12 mouse cellular contexts compared by ENCODE assay signal in genomic region chr13:94119309-94119708, GRCm38 (mm10).
"Had no signal": no experiment of that assay in that cellular context is flagged by ENCODE, and none has a peak within 500 bp of the region (broad histone marks: within the 10 kb centered on the region; RNA-seq: fewer than 3 reads in every experiment).

No protein-coding gene starts in this region.

- H3K4me2 ChIP-seq: limb, embryonic 12.5 days; midbrain, embryonic 12.5 days; stomach, embryonic 15.5 days had no signal

- H3K9ac ChIP-seq: limb, embryonic 12.5 days; midbrain, embryonic 12.5 days; stomach, embryonic 15.5 days had no signal

- DNase-seq: kidney, adult 8-10 months; kidney, postnatal 36 days; lung, adult 2 months; lung, postnatal 36 days; right cerebral cortex, postnatal 14 days; thymus, postnatal 4 days had no signal

- H3K36me3 ChIP-seq: midbrain, embryonic 12.5 days; stomach, embryonic 15.5 days had no signal

- ATAC-seq: lung, postnatal 0 days had no signal

- H3K27me3 ChIP-seq: limb, embryonic 12.5 days; midbrain, embryonic 12.5 days; stomach, embryonic 15.5 days had no signal

- H3K9me3 ChIP-seq: limb, embryonic 12.5 days; midbrain, embryonic 12.5 days; stomach, embryonic 15.5 days had no signal

- H3K4me3 ChIP-seq: limb, embryonic 12.5 days; megakaryocyte, embryonic 14.5 days; midbrain, embryonic 12.5 days; stomach, embryonic 15.5 days had no signal

- H3K27ac ChIP-seq: kidney, postnatal 0 days; limb, embryonic 12.5 days; midbrain, embryonic 12.5 days; stomach, embryonic 15.5 days had no signal
